Mouse (Mus musculus): ENCODE measurements around the gene Pde11a. TPM values are rescaled to one million over a fixed set of nuclear protein-coding genes. Genes with fewer than 3 reads are reported as not detected.

Pde11a gene
- total RNA-seq, 2 experiments from 2014 or later = 14.2 to 18.9 TPM

DNA sequence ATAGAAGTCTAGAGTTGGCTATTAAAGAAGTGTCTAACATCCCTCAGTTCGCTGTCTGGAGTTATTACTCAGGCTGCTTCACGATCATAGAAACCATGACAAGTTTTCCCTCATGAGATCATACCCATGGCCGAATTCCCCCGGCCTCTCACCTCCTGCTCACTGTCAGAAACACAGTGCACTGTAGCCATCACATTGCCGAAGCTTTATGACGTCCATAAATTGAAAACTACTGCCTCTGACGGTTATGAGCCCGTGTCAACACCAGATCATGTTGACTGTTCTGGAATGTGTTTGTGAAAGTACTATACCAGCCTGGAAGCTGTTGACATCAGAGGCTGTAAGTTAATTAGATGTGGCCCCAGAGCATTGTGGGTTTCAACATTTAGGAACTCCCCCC, 387.9 kb downstream of the Pde11a start:
- no peak for DNase-seq

Small RNAs within 50 kb of the gene (microRNA-seq; reads per million reads assigned to microRNA genes)
- 0 reads per million in 2 experiments for gene Gm44337

Other genes with a start within 250 kb of the Pde11a start
- not detected for gene Cyct, start 21.7 kb upstream of the Pde11a start, total RNA-seq (2021)
- 10 to 100 TPM; 44.4 to 44.6 TPM for gene Rbm45, start 31.2 kb upstream of the Pde11a start, total RNA-seq (2021)
- 10 to 100 TPM; 65.8 to 74.5 TPM for gene Osbpl6, start 67.7 kb upstream of the Pde11a start, total RNA-seq (2021)